Mouse (Mus musculus): ENCODE data around the gene Nckap1.
"Not testable (repeated sequence)": the region's sequence is repeated elsewhere in the genome, so short reads cannot be mapped to it uniquely, and the experiment has no call there.

Gene Nckap1

GRCm38 (mm10) chr2:80561478-80561877, 19.7 kb downstream of the Nckap1 start:
- no peak for DNase-seq (ENCODE audit: low read depth, low spot score)

DNA sequence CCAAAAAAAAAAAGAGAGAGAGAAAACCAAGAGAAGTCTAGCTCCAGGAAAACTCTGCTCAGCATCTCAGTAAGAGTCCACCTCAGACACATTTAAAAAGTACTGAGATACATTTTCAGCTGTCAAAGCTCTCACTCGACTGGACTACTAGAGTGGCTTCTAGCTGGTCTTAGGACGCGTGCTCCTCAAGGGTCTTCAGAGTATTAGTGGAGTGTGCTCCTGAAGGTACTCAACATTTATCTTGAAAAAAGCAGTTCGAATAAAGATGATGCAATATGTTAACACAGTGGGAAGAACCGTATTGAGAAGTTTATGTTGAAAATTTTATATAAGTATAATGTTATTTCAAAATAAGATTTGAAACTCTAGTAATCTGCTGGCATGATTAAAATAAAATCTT, 20.4 kb downstream of the Nckap1 start:
- DNase-seq (ENCODE audit: low read depth, low spot score) = no peak

GRCm38 (mm10) chr2:80559655-80560054, 21.5 kb downstream of the Nckap1 start:
- DNase-seq (ENCODE audit: low read depth, low spot score) = no peak

DNA sequence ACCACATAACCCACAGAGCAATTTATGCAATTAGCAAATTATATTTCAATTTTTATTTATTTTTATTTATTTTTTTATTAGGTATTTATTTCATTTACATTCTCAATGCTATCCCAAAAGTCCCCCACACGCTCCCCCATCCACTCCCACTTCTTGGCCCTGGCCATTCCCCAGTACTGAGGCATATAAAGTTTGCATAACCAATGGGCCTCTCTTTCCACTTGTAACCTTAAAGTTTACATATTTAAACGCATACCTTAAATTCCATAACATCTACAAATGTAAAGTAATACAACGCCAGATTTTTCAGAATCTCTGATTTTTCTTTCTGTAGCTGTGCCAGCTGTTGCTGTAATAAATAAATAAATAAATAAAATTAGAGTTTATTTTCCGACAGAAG, 26.7 kb downstream of the Nckap1 start:
- no peak for DNase-seq (ENCODE audit: low read depth, low spot score)

GRCm38 (mm10) chr2:80549704-80550103, 31.5 kb downstream of the Nckap1 start:
- DNase-seq (ENCODE audit: low read depth, low spot score) = no peak

- no peak for DNase-seq (ENCODE audit: low read depth, low spot score)
Observed at GRCm38 (mm10) chr2:80547901-80548300, 33.3 kb downstream of the Nckap1 start.

GRCm38 (mm10) chr2:80542801-80543200, 38.4 kb downstream of the Nckap1 start:
- no peak for DNase-seq (ENCODE audit: low read depth, low spot score)

DNA sequence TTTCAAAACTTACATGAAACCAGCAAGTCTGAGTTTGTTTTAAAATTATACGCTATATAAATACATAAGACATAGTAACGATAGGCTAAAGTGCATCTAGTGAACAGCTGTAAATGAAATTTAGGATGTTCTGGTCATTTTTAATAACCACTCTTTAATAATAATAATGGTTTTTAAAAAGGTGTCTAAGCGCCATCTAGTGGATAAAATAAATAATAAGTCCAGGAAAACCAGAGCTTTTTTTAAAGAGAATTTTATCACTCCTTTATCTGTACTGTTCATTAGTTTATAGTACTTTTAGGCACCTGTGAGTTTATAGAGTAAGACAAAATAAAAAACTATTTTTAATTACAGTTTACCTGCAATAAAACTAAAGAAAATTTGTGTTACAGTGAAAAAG, 44.0 kb downstream of the Nckap1 start:
- no peak for DNase-seq (ENCODE audit: low read depth, low spot score)

DNA sequence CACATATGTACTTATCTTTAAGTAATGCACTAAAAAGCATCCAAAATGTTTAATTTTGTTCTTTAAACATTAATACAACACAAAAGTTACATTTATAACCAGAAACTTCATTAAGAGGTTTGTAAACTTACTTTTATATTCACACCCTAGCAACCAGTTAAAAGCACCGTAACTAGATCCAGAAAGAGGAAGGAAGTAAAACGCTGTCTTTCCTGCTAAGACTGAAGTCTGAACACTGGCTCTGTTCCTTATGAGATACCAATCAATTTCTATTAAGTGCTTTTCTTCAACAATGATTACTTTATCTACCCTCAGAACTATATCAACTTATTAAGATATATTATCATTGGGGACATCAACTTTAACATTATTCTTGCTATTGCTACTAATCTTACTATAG, 44.6 kb downstream of the Nckap1 start:
- DNase-seq (ENCODE audit: low read depth, low spot score) = no peak

GRCm38 (mm10) chr2:80524275-80524674, 56.9 kb downstream of the Nckap1 start:
- DNase-seq (ENCODE audit: low read depth, low spot score) = no peak

GRCm38 (mm10) chr2:80506051-80506802, 75.0 kb downstream of the Nckap1 start:
- DNase-seq (ENCODE audit: low read depth, low spot score) = no peak

DNA sequence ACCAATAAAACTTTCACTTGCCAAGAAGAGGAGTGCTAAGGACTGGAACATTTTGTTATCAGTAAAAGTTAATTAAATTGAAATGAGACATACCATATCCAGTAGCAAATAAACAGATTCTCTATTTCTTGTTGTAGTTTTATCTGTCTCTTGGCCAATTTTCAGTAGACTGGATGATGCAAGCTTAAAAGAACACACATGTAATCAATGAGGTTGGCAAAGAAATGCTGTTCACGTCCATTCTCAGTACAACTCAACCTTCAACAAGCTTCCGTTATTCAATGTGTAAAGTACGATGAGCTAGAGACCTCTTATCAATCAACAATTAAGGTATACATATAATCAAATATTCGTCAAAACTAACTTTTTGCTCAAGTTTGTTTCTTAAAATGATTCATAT, 79.0 kb downstream of the Nckap1 start:
- DNase-seq (ENCODE audit: low read depth, low spot score) = no peak

GRCm38 (mm10) chr2:80495304-80495703, 85.9 kb downstream of the Nckap1 start:
- DNase-seq (ENCODE audit: low read depth, low spot score) = not testable (repeated sequence)

GRCm38 (mm10) chr2:80486851-80487250, 94.3 kb downstream of the Nckap1 start:
- DNase-seq (ENCODE audit: low read depth, low spot score) = no peak

DNA sequence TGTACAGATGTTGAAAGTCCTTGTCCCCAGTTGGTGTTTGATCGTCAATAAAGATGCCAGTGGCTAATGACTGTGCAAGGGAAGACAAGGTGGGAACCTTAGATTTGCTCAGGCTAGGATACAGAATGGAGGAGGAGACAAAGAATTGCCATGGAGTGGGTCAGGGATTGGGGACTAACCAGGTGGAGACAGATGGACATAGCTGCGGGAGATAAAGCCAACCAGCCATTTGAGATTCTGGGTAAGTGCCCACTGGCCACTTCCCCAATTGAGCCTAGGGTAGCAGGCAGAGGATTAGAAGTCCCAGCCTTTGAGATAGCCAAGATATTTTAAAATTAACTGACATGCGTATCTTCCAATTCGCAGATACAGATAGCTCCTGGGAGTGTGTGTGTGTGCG, 96.2 kb downstream of the Nckap1 start:
- no peak for DNase-seq (ENCODE audit: low read depth, low spot score)

DNA sequence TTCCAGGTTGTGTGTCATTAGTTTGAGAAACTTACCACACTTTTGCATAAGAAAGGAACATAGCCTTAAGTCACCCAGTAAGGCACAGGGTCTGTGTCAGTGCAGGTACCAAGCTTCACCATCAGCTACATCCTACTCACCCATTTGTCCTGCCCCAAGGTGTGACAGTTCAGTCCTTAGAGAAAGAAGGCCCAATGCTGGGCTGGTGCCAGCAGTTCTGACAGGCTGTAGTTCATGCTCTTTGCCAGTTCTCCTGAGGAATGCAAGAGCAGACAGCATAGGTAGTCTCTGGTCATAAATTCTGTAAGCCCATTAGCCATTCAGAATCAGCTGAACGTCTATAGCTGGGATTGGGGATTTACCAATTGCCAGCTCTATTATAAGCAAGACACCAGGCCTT, 105.3 kb downstream of the Nckap1 start:
- DNase-seq (ENCODE audit: low read depth, low spot score) = no peak

GRCm38 (mm10) chr2:80474247-80474796, 106.9 kb downstream of the Nckap1 start:
- no peak for DNase-seq (ENCODE audit: low read depth, low spot score)

- DNase-seq (ENCODE audit: low read depth, low spot score) = no peak
Observed at GRCm38 (mm10) chr2:80465991-80466821, 115.0 kb downstream of the Nckap1 start.

- DNase-seq (ENCODE audit: low read depth, low spot score) = peak; percentile 16
Observed at GRCm38 (mm10) chr2:80461827-80462226, 119.4 kb downstream of the Nckap1 start.
